Mouse (Mus musculus) limb, embryonic 14.5 days (tissue): ENCODE measurements at regions not wholly inside any gene's neighbourhood (a gene's known extent, or its start where the extent isn't known, plus 50 kb on each side); places are given as distances from the start of the nearest gene placed in this dataset.

Source experiments
- ATAC-seq: fragments of 200-750 bp; cut with Nextera tagmentation; 2 replicates; pipeline ENCODE4 v1.8.0; 2017; ENCODE audit warnings: low read depth, moderate number of reproducible peaks, moderate TSS enrichment; ENCODE audit not compliant: low FRiP score
- DNase-seq: peaks from one replicate; pipeline ENCODE4 v3.0.0-alpha.2; 2015; ENCODE audit warnings: low spot score
- H3K27ac ChIP-seq: fragments of 300-500 bp; sonication (generic); replicated peaks from 2 replicates; pipeline ENCODE4 v1.5.1; 2014; ENCODE audit warnings: low read depth, mild to moderate bottlenecking, low read length, moderate library complexity, mixed read lengths
- H3K27me3 ChIP-seq: fragments of 300-500 bp; sonication (generic); 2 replicates; pipeline ENCODE4 v1.6.1; 2014; ENCODE audit warnings: low read length, mixed read lengths; ENCODE audit not compliant: control insufficient read depth, insufficient read depth
- H3K36me3 ChIP-seq: fragments of 300-500 bp; sonication (generic); 2 replicates; pipeline ENCODE4 v1.6.1; 2014; ENCODE audit warnings: mild to moderate bottlenecking, low read length, moderate library complexity, mixed read lengths; ENCODE audit not compliant: control insufficient read depth, insufficient read depth
- H3K4me1 ChIP-seq: fragments of 300-500 bp; sonication (generic); 2 replicates; pipeline ENCODE4 v1.6.1; 2014; ENCODE audit warnings: antibody characterized with exemption, low read length, mixed read lengths; ENCODE audit not compliant: control insufficient read depth, insufficient read depth
- H3K4me2 ChIP-seq: fragments of 300-500 bp; sonication (generic); replicated peaks from 2 replicates; pipeline ENCODE4 v1.6.1; 2014; ENCODE audit warnings: low read depth, mild to moderate bottlenecking, low read length, moderate library complexity; ENCODE audit not compliant: severe bottlenecking
- H3K4me3 ChIP-seq: fragments of 300-500 bp; sonication (generic); replicated peaks from 2 replicates; pipeline ENCODE4 v1.5.1; 2014; ENCODE audit warnings: low read length
- H3K9ac ChIP-seq: fragments of 300-500 bp; sonication (generic); 2 replicates; pipeline ENCODE4 v1.6.1; 2014; ENCODE audit warnings: mild to moderate bottlenecking, low read depth, low read length, moderate library complexity; ENCODE audit not compliant: severe bottlenecking
- H3K9me3 ChIP-seq: fragments of 300-500 bp; sonication (generic); 2 replicates; pipeline ENCODE4 v1.6.1; 2016; ENCODE audit warnings: low read length; ENCODE audit not compliant: control insufficient read depth
- POLR2A ChIP-seq: fragments of 200-500 bp; IDR thresholded peaks from 2 replicates; pipeline ENCODE4 v1.8.0; 2012; ENCODE audit warnings: inconsistent platforms, mild to moderate bottlenecking, moderate library complexity, borderline replicate concordance; ENCODE audit not compliant: insufficient read depth, insufficient read length; ENCODE audit errors: extremely low read depth
- WGBS: fragments of 180-500 bp; shearing (Covaris S2); extraction: QIAGEN DNeasy Blood & Tissue Kit; methylation state at CpG from one replicate; pipeline ENCODE4 v1.1.7; 2014; 5-methylcytosine and 5-hydroxymethylcytosine counted together

DNA sequence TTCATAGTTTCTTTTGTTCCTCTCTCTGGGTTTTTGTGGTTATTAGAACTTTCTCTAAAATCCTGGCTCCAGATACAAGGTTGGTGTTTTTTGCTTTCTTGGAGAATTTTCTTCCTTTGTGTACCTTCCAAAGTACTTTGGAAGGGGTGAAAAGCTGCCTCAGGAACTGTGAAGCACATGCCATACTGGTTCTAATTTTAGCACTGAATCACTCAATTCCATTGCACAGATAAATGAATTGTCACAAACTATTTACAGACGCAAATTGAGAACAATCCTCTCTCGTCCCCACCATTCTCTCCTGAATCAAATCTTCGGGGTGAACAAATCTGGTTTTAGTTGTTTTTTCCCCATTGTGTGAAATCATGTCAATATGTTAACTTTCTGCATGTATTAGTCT, 437.6 kb upstream of the Nox3 start:
- H3K27me3 ChIP-seq, result no peaks in the 10 kb centered on the region
- H3K9me3 ChIP-seq, result no peaks in the 10 kb centered on the region
- 64% methylated on average over 3 of the region's 3 CpGs for WGBS
- H3K27ac ChIP-seq, result no peak overlapping the region
- no peak overlapping the region for H3K4me3 ChIP-seq
- DNase-seq, result no peak
- no peak for ATAC-seq
- no peak overlapping the region for H3K9ac ChIP-seq
- no peak for TF ChIP-seq POLR2A
- H3K4me2 ChIP-seq, result no peak overlapping the region
- no peaks in the 10 kb centered on the region for H3K4me1 ChIP-seq
- no peaks in the 10 kb centered on the region for H3K36me3 ChIP-seq

DNA sequence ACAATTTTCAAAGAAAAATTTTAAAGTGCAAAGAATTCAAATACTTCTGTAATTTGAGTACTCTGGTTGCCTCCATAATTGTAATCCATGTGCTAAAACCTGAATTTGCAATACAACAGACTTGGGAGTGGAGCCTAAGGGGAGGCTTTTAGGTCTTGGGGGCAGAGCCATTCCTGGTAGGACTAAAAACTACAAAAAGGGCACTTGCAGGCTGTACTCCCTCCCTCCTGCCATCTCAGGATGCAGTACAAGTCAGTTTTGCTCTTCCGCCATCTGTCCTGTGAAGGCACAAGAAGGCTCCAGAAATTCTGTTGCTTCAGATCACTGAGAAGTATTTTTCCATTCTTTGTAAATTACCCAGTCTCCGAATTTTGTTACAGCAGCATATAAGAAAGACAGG, 467.4 kb upstream of the Nox3 start:
- Histone ChIP-seq H3K27me3 (no peaks in the 10 kb centered on the region), H3K27ac (no peak overlapping the region), H3K4me3 (no peak overlapping the region), H3K4me1 (no peaks in the 10 kb centered on the region), H3K9ac (no peak overlapping the region), H3K36me3 (no peaks in the 10 kb centered on the region), H3K9me3 (no peaks in the 10 kb centered on the region), H3K4me2 (no peak overlapping the region)
- no peak for DNase-seq
- no peak for TF ChIP-seq POLR2A
- no peak for ATAC-seq
- 87% methylated on average over 2 of the region's 2 CpGs for WGBS

DNA sequence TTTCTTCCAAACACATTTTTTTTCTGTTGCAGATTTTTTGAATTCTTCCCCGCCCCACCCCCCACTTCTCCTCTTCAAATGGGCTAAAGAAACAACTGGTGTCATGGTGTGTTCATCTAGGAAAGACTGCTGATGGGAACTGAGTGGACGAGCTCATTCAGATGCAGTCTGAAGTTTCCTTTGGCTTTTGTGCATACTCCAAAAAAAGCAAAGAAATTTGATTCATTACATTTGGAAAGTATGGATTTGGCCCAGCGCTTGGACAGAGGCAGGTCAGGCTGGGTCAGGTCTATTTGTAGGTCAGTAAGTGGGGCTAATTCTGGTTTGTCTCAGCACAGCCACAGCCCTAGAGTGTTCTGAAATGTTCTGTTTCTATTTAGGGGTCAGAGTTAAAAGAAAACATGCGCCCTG, 477.9 kb upstream of the Nox3 start:
- H3K27me3 ChIP-seq, result no peaks in the 10 kb centered on the region
- H3K36me3 ChIP-seq, result no peaks in the 10 kb centered on the region
- no peak overlapping the region for H3K9ac ChIP-seq
- DNase-seq (no peak), ATAC-seq (peak; percentile 41; the same call in 1 of the 2 replicates)
- TF ChIP-seq POLR2A, result no peak
- no peaks in the 10 kb centered on the region for H3K9me3 ChIP-seq
- no peaks in the 10 kb centered on the region for H3K4me1 ChIP-seq
- 44% methylated on average over 4 of the region's 4 CpGs for WGBS
- no peak overlapping the region for H3K4me2 ChIP-seq
- no peak overlapping the region for H3K27ac ChIP-seq
- H3K4me3 ChIP-seq, result no peak overlapping the region

DNA sequence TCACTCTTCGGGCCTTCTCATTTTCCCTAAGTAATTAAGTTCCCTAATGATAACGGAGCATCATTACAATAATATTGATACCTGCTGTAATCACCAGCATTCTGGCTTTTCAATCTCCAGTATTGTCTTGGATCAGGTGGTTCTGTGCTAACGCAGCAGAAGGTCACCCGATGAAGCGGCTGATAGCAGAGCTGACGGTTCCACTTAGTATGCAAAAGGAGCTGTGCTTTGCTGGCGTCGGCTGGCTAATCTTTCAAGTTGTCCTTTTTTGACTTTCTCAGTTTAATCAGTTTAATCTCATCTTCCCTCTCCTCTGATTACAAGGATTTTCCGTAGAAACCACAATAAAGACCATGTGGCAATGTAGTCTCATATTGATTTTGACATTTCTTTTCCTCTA, 478.9 kb upstream of the Nox3 start:
- Histone ChIP-seq H3K9ac (no peak overlapping the region), H3K27ac (no peak overlapping the region), H3K4me3 (no peak overlapping the region), H3K9me3 (no peaks in the 10 kb centered on the region), H3K4me2 (no peak overlapping the region), H3K36me3 (no peaks in the 10 kb centered on the region), H3K27me3 (no peaks in the 10 kb centered on the region), H3K4me1 (no peaks in the 10 kb centered on the region)
- no peak for ATAC-seq
- no peak for DNase-seq
- TF ChIP-seq POLR2A, result no peak
- WGBS, result 85% methylated on average over 9 of the region's 9 CpGs

DNA sequence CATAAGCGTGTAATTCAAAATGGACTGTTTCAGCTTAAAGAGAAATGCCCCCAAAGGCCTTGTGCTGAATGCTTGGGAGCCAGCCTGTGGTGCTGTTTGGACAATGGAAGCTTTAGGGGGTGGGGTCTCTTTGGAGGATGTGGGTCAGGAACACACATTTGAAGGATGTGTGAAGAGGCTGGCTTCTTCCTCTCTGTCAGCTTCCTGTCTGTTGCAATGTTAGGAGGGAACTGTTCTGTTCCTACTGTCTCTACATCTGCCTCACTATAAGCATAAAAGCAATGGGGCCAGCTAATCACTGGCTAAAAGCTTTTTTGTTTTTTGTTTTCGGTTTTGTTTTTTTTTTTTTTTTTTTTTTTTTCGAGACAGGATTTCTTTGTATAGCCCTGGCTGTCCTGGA, 480.5 kb upstream of the Nox3 start:
- DNase-seq (no peak), ATAC-seq (no peak)
- TF ChIP-seq POLR2A, result no peak
- WGBS, result 88% methylated on average over 2 of the region's 3 CpGs
- no peaks in the 10 kb centered on the region for H3K9me3 ChIP-seq
- H3K27ac ChIP-seq, result no peak overlapping the region
- no peak overlapping the region for H3K4me2 ChIP-seq
- no peaks in the 10 kb centered on the region for H3K36me3 ChIP-seq
- H3K4me3 ChIP-seq, result no peak overlapping the region
- H3K27me3 ChIP-seq, result no peaks in the 10 kb centered on the region
- no peaks in the 10 kb centered on the region for H3K4me1 ChIP-seq
- H3K9ac ChIP-seq, result no peak overlapping the region
